Mouse (Mus musculus): ENCODE data around the gene Ccn5. TPM values are rescaled to one million over a fixed set of nuclear protein-coding genes. Genes with fewer than 3 reads are reported as not detected.

The Ccn5 gene
- polyA plus RNA-seq, 1 experiment from 2014 or later, result not detected

GRCm38 (mm10) chr2:163823771-163824170 is 3.1 kb downstream of the Ccn5 start:
- ATAC-seq (replicated peaks; ENCODE audit: low FRiP score), result peak; percentile 71
- Histone ChIP-seq H3K9me3 (ENCODE audit: control insufficient read depth, low read length) (no peaks in the 10 kb centered on the region), H3K4me1 (replicated peaks; ENCODE audit: control insufficient read depth, insufficient read depth, low read length) (no peaks in the 10 kb centered on the region), H3K4me2 (no peak overlapping the region), H3K4me3 (ENCODE audit: low read depth, low read length) (no peak overlapping the region), H3K36me3 (ENCODE audit: control insufficient read depth, insufficient read depth, low read length) (no peaks in the 10 kb centered on the region), H3K9ac (ENCODE audit: low read depth, low read length) (no peak overlapping the region), H3K27ac (ENCODE audit: low read depth, low read length) (no peak overlapping the region), H3K27me3 (replicated peaks; ENCODE audit: control insufficient read depth, insufficient read depth, low read length) (no peaks in the 10 kb centered on the region)
- 37% methylated on average over 11 of the region's 11 CpGs for WGBS
- DNase-seq (ENCODE audit: low spot score), result peak; percentile 43

GRCm38 (mm10) chr2:163825861-163826260 is 5.2 kb downstream of the Ccn5 start:
- no peak overlapping the region for H3K27ac ChIP-seq (ENCODE audit: low read depth, low read length)

DNA sequence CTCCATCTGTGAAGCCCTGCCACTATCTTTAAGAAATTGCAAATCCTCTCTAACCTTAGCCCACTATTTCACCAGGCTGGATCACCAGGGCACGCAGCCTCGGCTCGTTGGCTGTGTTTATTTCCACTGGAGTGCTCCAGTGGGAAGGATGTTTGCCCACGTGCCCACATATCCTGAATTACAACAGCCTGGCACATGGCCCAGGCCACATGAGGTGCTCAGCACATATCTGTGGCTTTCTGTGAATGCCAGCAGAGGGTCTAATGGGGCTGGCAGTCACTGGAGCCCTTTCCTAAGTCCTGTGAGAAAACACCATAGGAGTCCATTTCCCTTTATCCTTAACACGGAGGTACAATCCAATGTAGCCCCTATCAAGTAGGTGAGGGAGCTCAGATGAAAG is 5.8 kb downstream of the Ccn5 start:
- no peaks in the 10 kb centered on the region for H3K9me3 ChIP-seq (ENCODE audit: control insufficient read depth, low read length)
- ATAC-seq (replicated peaks; ENCODE audit: low FRiP score), result no peak
- H3K27ac ChIP-seq (ENCODE audit: low read depth, low read length), result no peak overlapping the region
- no peaks in the 10 kb centered on the region for H3K27me3 ChIP-seq (replicated peaks; ENCODE audit: control insufficient read depth, insufficient read depth, low read length)
- 72% methylated on average over 5 of the region's 5 CpGs for WGBS
- H3K36me3 ChIP-seq (ENCODE audit: control insufficient read depth, insufficient read depth, low read length), result no peaks in the 10 kb centered on the region
- H3K4me1 ChIP-seq (replicated peaks; ENCODE audit: control insufficient read depth, insufficient read depth, low read length), result no peaks in the 10 kb centered on the region
- no peak overlapping the region for H3K4me3 ChIP-seq (ENCODE audit: low read depth, low read length)
- H3K4me2 ChIP-seq, result no peak overlapping the region
- DNase-seq (ENCODE audit: low spot score), result no peak
- H3K9ac ChIP-seq (ENCODE audit: low read depth, low read length), result no peak overlapping the region

More at GRCm38 (mm10) chr2:163825861-163826260, 5.2 kb downstream of the Ccn5 start:
- H3K9me3 ChIP-seq (ENCODE audit: control insufficient read depth, low read length), result no peaks in the 10 kb centered on the region
- DNase-seq (ENCODE audit: low spot score) (no peak), ATAC-seq (replicated peaks; ENCODE audit: low FRiP score) (no peak)
- H3K9ac ChIP-seq (ENCODE audit: low read depth, low read length), result no peak overlapping the region
- no peaks in the 10 kb centered on the region for H3K27me3 ChIP-seq (replicated peaks; ENCODE audit: control insufficient read depth, insufficient read depth, low read length)
- H3K36me3 ChIP-seq (ENCODE audit: control insufficient read depth, insufficient read depth, low read length), result no peaks in the 10 kb centered on the region
- H3K4me3 ChIP-seq (ENCODE audit: low read depth, low read length), result no peak overlapping the region
- no peaks in the 10 kb centered on the region for H3K4me1 ChIP-seq (replicated peaks; ENCODE audit: control insufficient read depth, insufficient read depth, low read length)
- WGBS, result 67% methylated on average over 1 of the region's 1 CpGs
- no peak overlapping the region for H3K4me2 ChIP-seq

GRCm38 (mm10) chr2:163831163-163831562 is 10.5 kb downstream of the Ccn5 start:
- Histone ChIP-seq H3K9ac (ENCODE audit: low read depth, low read length) (no peak overlapping the region), H3K36me3 (ENCODE audit: control insufficient read depth, insufficient read depth, low read length) (no peaks in the 10 kb centered on the region), H3K4me3 (ENCODE audit: low read depth, low read length) (no peak overlapping the region), H3K27ac (ENCODE audit: low read depth, low read length) (no peak overlapping the region), H3K27me3 (replicated peaks; ENCODE audit: control insufficient read depth, insufficient read depth, low read length) (no peaks in the 10 kb centered on the region), H3K4me1 (replicated peaks; ENCODE audit: control insufficient read depth, insufficient read depth, low read length) (no peaks in the 10 kb centered on the region), H3K9me3 (ENCODE audit: control insufficient read depth, low read length) (no peaks in the 10 kb centered on the region), H3K4me2 (no peak overlapping the region)
- WGBS, result 68% methylated on average over 1 of the region's 1 CpGs
- ATAC-seq (replicated peaks; ENCODE audit: low FRiP score) (no peak), DNase-seq (ENCODE audit: low spot score) (no peak)

GRCm38 (mm10) chr2:163838043-163838442 is 17.4 kb downstream of the Ccn5 start:
- peak; percentile 59 for DNase-seq (ENCODE audit: low spot score)
- ATAC-seq (replicated peaks; ENCODE audit: low FRiP score), result no peak

DNA sequence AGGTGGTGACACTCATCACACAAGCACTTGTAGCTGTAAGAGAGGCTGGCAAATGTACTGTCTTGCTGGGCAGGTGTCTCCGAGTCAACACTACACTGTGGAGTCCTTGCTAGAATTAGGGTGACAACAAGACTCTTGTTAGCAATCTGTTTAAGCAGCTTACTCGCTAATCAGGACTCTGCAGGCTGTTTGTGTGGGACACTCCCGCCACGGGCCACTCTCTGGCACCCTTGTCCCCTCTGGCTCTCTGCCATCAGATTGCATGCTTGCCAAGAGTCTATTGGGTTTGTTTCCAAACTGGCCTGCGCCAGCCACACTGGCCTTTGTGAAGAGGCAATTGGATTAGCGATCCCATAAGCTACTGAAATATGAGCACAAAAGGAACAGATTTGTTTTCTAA is 18.9 kb downstream of the Ccn5 start:
- no peak overlapping the region for H3K9ac ChIP-seq (ENCODE audit: low read depth, low read length)
- H3K4me1 ChIP-seq (replicated peaks; ENCODE audit: control insufficient read depth, insufficient read depth, low read length), result no peaks in the 10 kb centered on the region
- no peak overlapping the region for H3K4me2 ChIP-seq
- 69% methylated on average over 6 of the region's 6 CpGs for WGBS
- no peak overlapping the region for H3K4me3 ChIP-seq (ENCODE audit: low read depth, low read length)
- no peak for DNase-seq (ENCODE audit: low spot score)
- no peaks in the 10 kb centered on the region for H3K27me3 ChIP-seq (replicated peaks; ENCODE audit: control insufficient read depth, insufficient read depth, low read length)
- no peaks in the 10 kb centered on the region for H3K9me3 ChIP-seq (ENCODE audit: control insufficient read depth, low read length)
- H3K36me3 ChIP-seq (ENCODE audit: control insufficient read depth, insufficient read depth, low read length), result no peaks in the 10 kb centered on the region
- H3K27ac ChIP-seq (ENCODE audit: low read depth, low read length), result no peak overlapping the region
- no peak for ATAC-seq (replicated peaks; ENCODE audit: low FRiP score)

More at GRCm38 (mm10) chr2:163838043-163838442, 17.4 kb downstream of the Ccn5 start:
- H3K9me3 ChIP-seq (ENCODE audit: control insufficient read depth, low read length), result no peaks in the 10 kb centered on the region
- no peaks in the 10 kb centered on the region for H3K36me3 ChIP-seq (ENCODE audit: control insufficient read depth, insufficient read depth, low read length)
- H3K27ac ChIP-seq (ENCODE audit: low read depth, low read length), result no peak overlapping the region
- no peak overlapping the region for H3K9ac ChIP-seq (ENCODE audit: low read depth, low read length)
- no peaks in the 10 kb centered on the region for H3K4me1 ChIP-seq (replicated peaks; ENCODE audit: control insufficient read depth, insufficient read depth, low read length)
- H3K4me3 ChIP-seq (ENCODE audit: low read depth, low read length), result no peak overlapping the region
- WGBS, result 29% methylated on average over 9 of the region's 9 CpGs
- H3K27me3 ChIP-seq (replicated peaks; ENCODE audit: control insufficient read depth, insufficient read depth, low read length), result no peaks in the 10 kb centered on the region
- H3K4me2 ChIP-seq, result no peak overlapping the region

DNA sequence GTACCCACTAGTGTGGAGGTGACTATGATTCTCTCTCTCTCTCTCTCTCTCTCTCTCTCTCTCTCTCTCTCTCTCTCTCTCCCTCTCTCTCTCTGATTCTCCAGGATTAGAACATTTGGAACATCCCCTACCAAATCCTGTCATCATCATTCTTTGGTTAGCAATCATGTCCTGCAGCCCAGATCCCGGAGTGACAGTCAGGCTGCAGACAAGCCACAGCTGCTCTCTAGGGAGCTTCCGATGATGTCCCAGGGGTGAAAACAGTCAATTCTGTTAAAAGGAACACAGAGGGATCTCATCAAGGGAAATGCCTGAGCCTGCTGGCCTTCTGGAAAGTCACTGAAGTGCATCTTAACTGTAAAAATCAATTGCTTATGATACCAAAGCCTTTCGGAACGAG is 21.4 kb downstream of the Ccn5 start:
- H3K4me2 ChIP-seq, result no peak overlapping the region
- no peaks in the 10 kb centered on the region for H3K36me3 ChIP-seq (ENCODE audit: control insufficient read depth, insufficient read depth, low read length)
- 76% methylated on average over 4 of the region's 4 CpGs for WGBS
- no peak for DNase-seq (ENCODE audit: low spot score)
- no peak overlapping the region for H3K9ac ChIP-seq (ENCODE audit: low read depth, low read length)
- H3K4me1 ChIP-seq (replicated peaks; ENCODE audit: control insufficient read depth, insufficient read depth, low read length), result no peaks in the 10 kb centered on the region
- H3K9me3 ChIP-seq (ENCODE audit: control insufficient read depth, low read length), result no peaks in the 10 kb centered on the region
- no peaks in the 10 kb centered on the region for H3K27me3 ChIP-seq (replicated peaks; ENCODE audit: control insufficient read depth, insufficient read depth, low read length)
- H3K4me3 ChIP-seq (ENCODE audit: low read depth, low read length), result no peak overlapping the region
- H3K27ac ChIP-seq (ENCODE audit: low read depth, low read length), result no peak overlapping the region
- no peak for ATAC-seq (replicated peaks; ENCODE audit: low FRiP score)

DNA sequence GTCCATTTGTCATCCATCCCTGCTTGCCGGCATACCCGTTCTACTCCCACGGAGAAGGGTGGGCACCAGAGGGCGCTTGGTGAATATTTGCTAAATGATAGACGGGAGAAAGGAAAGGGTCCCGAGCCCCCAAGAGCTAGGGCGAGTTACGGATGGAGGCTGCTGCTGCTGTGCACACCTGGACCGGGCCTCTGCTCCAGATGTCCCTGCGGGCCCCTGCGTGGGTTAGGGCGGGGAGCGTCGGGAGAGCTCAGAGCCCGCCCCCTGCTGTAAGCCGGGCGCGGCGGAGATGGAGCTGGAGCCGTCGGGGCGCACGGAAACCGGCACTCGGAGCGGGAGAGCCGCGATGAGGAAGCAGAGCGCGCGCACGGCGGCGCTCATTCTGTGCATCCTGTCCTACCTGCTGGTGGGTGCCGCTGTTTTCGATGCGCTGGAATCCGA is 32.8 kb downstream of the Ccn5 start, which contains the start of gene Kcnk15:
Gene Kcnk15, plus strand, starts transcription at position 191 of the 441 bp plus-strand sequence.
- peak within 1 kb of the TSS; percentile 20 for H3K4me3 ChIP-seq (ENCODE audit: low read depth, low read length)
- WGBS, result 3% methylated on average over 37 of the region's 38 CpGs

DNA sequence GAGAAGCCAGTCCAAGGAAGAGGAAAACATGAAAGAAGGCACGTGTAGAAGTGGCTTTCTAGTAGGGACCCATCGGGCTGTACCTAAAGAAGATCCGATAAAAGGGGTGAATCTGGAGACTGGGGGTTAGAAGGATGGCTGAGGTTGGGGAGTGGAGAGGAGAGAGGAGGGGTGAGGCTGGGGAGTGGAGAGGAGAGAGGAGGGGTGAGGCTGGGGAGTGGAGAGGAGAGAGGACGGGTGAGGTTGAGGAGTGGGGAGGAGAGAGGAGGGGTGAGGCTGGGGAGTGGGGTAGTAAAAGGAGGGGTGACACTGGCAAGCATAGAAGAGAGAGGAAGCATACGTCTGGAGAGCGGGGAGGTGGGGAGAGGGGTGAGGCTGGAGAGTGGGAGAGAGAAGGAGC is 36.6 kb downstream of the Ccn5 start:
- no peak overlapping the region for H3K4me3 ChIP-seq (ENCODE audit: low read depth, low read length)
- DNase-seq (ENCODE audit: low spot score) (no peak), ATAC-seq (replicated peaks; ENCODE audit: low FRiP score) (no peak)
- H3K27ac ChIP-seq (ENCODE audit: low read depth, low read length), result no peak overlapping the region
- H3K4me2 ChIP-seq, result no peak overlapping the region
- H3K36me3 ChIP-seq (ENCODE audit: control insufficient read depth, insufficient read depth, low read length), result no peaks in the 10 kb centered on the region
- H3K9me3 ChIP-seq (ENCODE audit: control insufficient read depth, low read length), result no peaks in the 10 kb centered on the region
- H3K27me3 ChIP-seq (replicated peaks; ENCODE audit: control insufficient read depth, insufficient read depth, low read length), result peaks cover 59% of the 10 kb centered on the region
- WGBS, result 79% methylated on average over 6 of the region's 6 CpGs
- H3K4me1 ChIP-seq (replicated peaks; ENCODE audit: control insufficient read depth, insufficient read depth, low read length), result no peaks in the 10 kb centered on the region
- H3K9ac ChIP-seq (ENCODE audit: low read depth, low read length), result no peak overlapping the region

More for the DNA sequence above, 32.8 kb downstream of the Ccn5 start, which contains the start of gene Kcnk15:
- peak within 1 kb of the TSS; percentile 30 for H3K4me2 ChIP-seq
- no peak within 1 kb of the TSS for H3K27ac ChIP-seq (ENCODE audit: low read depth, low read length)
- H3K36me3 ChIP-seq (ENCODE audit: control insufficient read depth, insufficient read depth, low read length), result no peaks in the 10 kb centered on the region
- H3K4me1 ChIP-seq (replicated peaks; ENCODE audit: control insufficient read depth, insufficient read depth, low read length), result no peaks in the 10 kb centered on the region
- no peak within 1 kb of the TSS for H3K9ac ChIP-seq (ENCODE audit: low read depth, low read length)
- H3K9me3 ChIP-seq (ENCODE audit: control insufficient read depth, low read length), result no peaks in the 10 kb centered on the region
- peaks cover 69% of the 10 kb centered on the region for H3K27me3 ChIP-seq (replicated peaks; ENCODE audit: control insufficient read depth, insufficient read depth, low read length)
- ATAC-seq (replicated peaks; ENCODE audit: low FRiP score), result no peak
- DNase-seq (ENCODE audit: low spot score), result no peak

Data from liver, embryonic 11.5 days (tissue).